Mouse (Mus musculus): ENCODE measurements around the gene Flnc. TPM values are rescaled to one million over a fixed set of nuclear protein-coding genes. Genes with fewer than 3 reads are reported as not detected.

Gene Flnc
- 0.14 and 0.15 TPM in 2 replicates for polyA plus RNA-seq (2012)

GRCm38 (mm10) chr6:29433038-29433803, at the start of gene Flnc:
Gene Flnc (plus strand): TSS chr6:29433256.
- TF ChIP-seq GATA1 (IDR thresholded peaks at IDR 0.05; ENCODE audit: low read length) = no peak

GRCm38 (mm10) chr6:29388052-29388518, 45.0 kb upstream of the Flnc start, which contains the start of gene Opn1sw:
Gene Opn1sw (minus strand): TSS chr6:29388468.
- TF ChIP-seq GATA1 (IDR thresholded peaks at IDR 0.05; ENCODE audit: low read length) = no peak

- TF ChIP-seq GATA1 (IDR thresholded peaks at IDR 0.05; ENCODE audit: low read length) = no peak
Observed at GRCm38 (mm10) chr6:29388606-29389080, 44.4 kb upstream of the Flnc start.

GRCm38 (mm10) chr6:29389425-29389824, 43.6 kb upstream of the Flnc start:
- TF ChIP-seq GATA1 (IDR thresholded peaks at IDR 0.05; ENCODE audit: low read length) = no peak

- TF ChIP-seq GATA1 (IDR thresholded peaks at IDR 0.05; ENCODE audit: low read length) = no peak
Observed at GRCm38 (mm10) chr6:29391802-29392201, 41.3 kb upstream of the Flnc start.

- no peak for TF ChIP-seq GATA1 (IDR thresholded peaks at IDR 0.05; ENCODE audit: low read length)
Observed at GRCm38 (mm10) chr6:29394286-29394685, 38.8 kb upstream of the Flnc start.

- TF ChIP-seq GATA1 (IDR thresholded peaks at IDR 0.05; ENCODE audit: low read length) = no peak
Observed at GRCm38 (mm10) chr6:29395910-29396713, 36.9 kb upstream of the Flnc start, which contains the start of gene Ccdc136. Gene Ccdc136 (plus strand): TSS chr6:29396309.

- no peak for TF ChIP-seq GATA1 (IDR thresholded peaks at IDR 0.05; ENCODE audit: low read length)
Observed at GRCm38 (mm10) chr6:29396714-29397540, 36.1 kb upstream of the Flnc start.

GRCm38 (mm10) chr6:29397575-29397974, 35.5 kb upstream of the Flnc start:
- TF ChIP-seq GATA1 (IDR thresholded peaks at IDR 0.05; ENCODE audit: low read length) = no peak

- TF ChIP-seq GATA1 (IDR thresholded peaks at IDR 0.05; ENCODE audit: low read length) = no peak
Observed at GRCm38 (mm10) chr6:29399851-29400250, 33.2 kb upstream of the Flnc start.

- TF ChIP-seq GATA1 (IDR thresholded peaks at IDR 0.05; ENCODE audit: low read length) = no peak
Observed at GRCm38 (mm10) chr6:29402693-29403342, 30.2 kb upstream of the Flnc start.

GRCm38 (mm10) chr6:29406412-29406811, 26.6 kb upstream of the Flnc start:
- no peak for TF ChIP-seq GATA1 (IDR thresholded peaks at IDR 0.05; ENCODE audit: low read length)

GRCm38 (mm10) chr6:29415446-29415845, 17.6 kb upstream of the Flnc start:
- no peak for TF ChIP-seq GATA1 (IDR thresholded peaks at IDR 0.05; ENCODE audit: low read length)

GRCm38 (mm10) chr6:29420596-29420995, 12.5 kb upstream of the Flnc start:
- TF ChIP-seq GATA1 (IDR thresholded peaks at IDR 0.05; ENCODE audit: low read length) = no peak

- TF ChIP-seq GATA1 (IDR thresholded peaks at IDR 0.05; ENCODE audit: low read length) = no peak
Observed at GRCm38 (mm10) chr6:29425118-29425517, 7.9 kb upstream of the Flnc start.
